Mouse (Mus musculus): ENCODE results near the gene Tcp1. TPM values are rescaled to one million over a fixed set of nuclear protein-coding genes. Genes with fewer than 3 reads are reported as not detected.

The Tcp1 gene
- polyA plus RNA-seq (2014; fragmentation: Nextera tagmentation; extraction: Ambion mirVana): 546 and 558 TPM in 2 replicates

GRCm38 (mm10) chr17:12915488-12915880 is at the start of gene Tcp1:
Tcp1 (plus strand) TSS chr17:12915701.
- no peaks in the 10 kb centered on the region for H3K4me1 ChIP-seq (replicated peaks; ENCODE audit: control insufficient read depth, insufficient read depth, low read length)
- H3K36me3 ChIP-seq (ENCODE audit: control insufficient read depth, insufficient read depth, low read length): peaks cover 7% of the 10 kb centered on the region
- H3K27me3 ChIP-seq (ENCODE audit: control insufficient read depth, insufficient read depth, low read length): no peaks in the 10 kb centered on the region
- ATAC-seq (ENCODE audit: low FRiP score) (peak; percentile 10), DNase-seq (ENCODE audit: low spot score) (no peak)
- 2% methylated on average over 18 of the region's 18 CpGs for WGBS
- peak within 1 kb of the TSS; percentile 83 for H3K4me2 ChIP-seq (replicated peaks; ENCODE audit: low read depth, low read length)
- peak within 1 kb of the TSS; percentile 87 for H3K4me3 ChIP-seq (ENCODE audit: low read depth, low read length)
- H3K27ac ChIP-seq (ENCODE audit: low read depth, low read length): peak within 1 kb of the TSS; percentile 78
- no peaks in the 10 kb centered on the region for H3K9me3 ChIP-seq (ENCODE audit: control insufficient read depth, low read length)
- H3K9ac ChIP-seq (ENCODE audit: low read depth, low read length): peak within 1 kb of the TSS; percentile 93

GRCm38 (mm10) chr17:12866853-12867252 is 48.6 kb upstream of the Tcp1 start:
- Histone ChIP-seq H3K27me3 (ENCODE audit: control insufficient read depth, insufficient read depth, low read length) (no peaks in the 10 kb centered on the region), H3K4me3 (ENCODE audit: low read depth, low read length) (no peak overlapping the region), H3K4me2 (replicated peaks; ENCODE audit: low read depth, low read length) (no peak overlapping the region), H3K9ac (ENCODE audit: low read depth, low read length) (no peak overlapping the region), H3K36me3 (ENCODE audit: control insufficient read depth, insufficient read depth, low read length) (no peaks in the 10 kb centered on the region), H3K4me1 (replicated peaks; ENCODE audit: control insufficient read depth, insufficient read depth, low read length) (no peaks in the 10 kb centered on the region), H3K27ac (ENCODE audit: low read depth, low read length) (no peak overlapping the region), H3K9me3 (ENCODE audit: control insufficient read depth, low read length) (no peaks in the 10 kb centered on the region)
- no peak for DNase-seq (ENCODE audit: low spot score)
- 88% methylated on average over 10 of the region's 10 CpGs for WGBS
- ATAC-seq (ENCODE audit: low FRiP score): no peak

GRCm38 (mm10) chr17:12868043-12868442 is 47.5 kb upstream of the Tcp1 start, which contains the start of gene Mas1:
Mas1 (minus strand) TSS chr17:12868143.
- no peak within 1 kb of the TSS for H3K9ac ChIP-seq (ENCODE audit: low read depth, low read length)
- H3K4me1 ChIP-seq (replicated peaks; ENCODE audit: control insufficient read depth, insufficient read depth, low read length): no peaks in the 10 kb centered on the region
- 55% methylated on average over 2 of the region's 2 CpGs for WGBS
- H3K27me3 ChIP-seq (ENCODE audit: control insufficient read depth, insufficient read depth, low read length): no peaks in the 10 kb centered on the region
- no peak within 1 kb of the TSS for H3K4me2 ChIP-seq (replicated peaks; ENCODE audit: low read depth, low read length)
- ATAC-seq (ENCODE audit: low FRiP score) (no peak), DNase-seq (ENCODE audit: low spot score) (no peak)
- H3K9me3 ChIP-seq (ENCODE audit: control insufficient read depth, low read length): no peaks in the 10 kb centered on the region
- no peak within 1 kb of the TSS for H3K4me3 ChIP-seq (ENCODE audit: low read depth, low read length)
- no peaks in the 10 kb centered on the region for H3K36me3 ChIP-seq (ENCODE audit: control insufficient read depth, insufficient read depth, low read length)
- H3K27ac ChIP-seq (ENCODE audit: low read depth, low read length): no peak within 1 kb of the TSS

- Histone ChIP-seq H3K9me3 (ENCODE audit: control insufficient read depth, low read length) (no peaks in the 10 kb centered on the region), H3K4me2 (replicated peaks; ENCODE audit: low read depth, low read length) (no peak overlapping the region), H3K36me3 (ENCODE audit: control insufficient read depth, insufficient read depth, low read length) (no peaks in the 10 kb centered on the region), H3K4me1 (replicated peaks; ENCODE audit: control insufficient read depth, insufficient read depth, low read length) (no peaks in the 10 kb centered on the region), H3K27me3 (ENCODE audit: control insufficient read depth, insufficient read depth, low read length) (no peaks in the 10 kb centered on the region), H3K4me3 (ENCODE audit: low read depth, low read length) (no peak overlapping the region), H3K9ac (ENCODE audit: low read depth, low read length) (no peak overlapping the region), H3K27ac (ENCODE audit: low read depth, low read length) (no peak overlapping the region)
- 40% methylated on average over 4 of the region's 4 CpGs for WGBS
- DNase-seq (ENCODE audit: low spot score) (no peak), ATAC-seq (ENCODE audit: low FRiP score) (no peak)
Measured at GRCm38 (mm10) chr17:12868640-12869039, 46.9 kb upstream of the Tcp1 start.

GRCm38 (mm10) chr17:12872275-12873028 is 43.0 kb upstream of the Tcp1 start:
- no peak for DNase-seq (ENCODE audit: low spot score)
- WGBS: 74% methylated on average over 16 of the region's 16 CpGs

GRCm38 (mm10) chr17:12875734-12876133 is 39.8 kb upstream of the Tcp1 start, which contains the start of gene Mrgprh:
Mrgprh (plus strand) TSS chr17:12876034.
- no peaks in the 10 kb centered on the region for H3K36me3 ChIP-seq (ENCODE audit: control insufficient read depth, insufficient read depth, low read length)
- H3K27ac ChIP-seq (ENCODE audit: low read depth, low read length): no peak within 1 kb of the TSS
- WGBS: 86% methylated on average over 5 of the region's 5 CpGs
- H3K4me1 ChIP-seq (replicated peaks; ENCODE audit: control insufficient read depth, insufficient read depth, low read length): no peaks in the 10 kb centered on the region
- ATAC-seq (ENCODE audit: low FRiP score): no peak
- no peak within 1 kb of the TSS for H3K4me2 ChIP-seq (replicated peaks; ENCODE audit: low read depth, low read length)
- no peaks in the 10 kb centered on the region for H3K9me3 ChIP-seq (ENCODE audit: control insufficient read depth, low read length)
- H3K9ac ChIP-seq (ENCODE audit: low read depth, low read length): no peak within 1 kb of the TSS
- H3K4me3 ChIP-seq (ENCODE audit: low read depth, low read length): no peak within 1 kb of the TSS
- DNase-seq (ENCODE audit: low spot score): no peak
- no peaks in the 10 kb centered on the region for H3K27me3 ChIP-seq (ENCODE audit: control insufficient read depth, insufficient read depth, low read length)

More at GRCm38 (mm10) chr17:12872275-12873028, 43.0 kb upstream of the Tcp1 start:
- ATAC-seq (ENCODE audit: low FRiP score): no peak
- Histone ChIP-seq H3K4me2 (replicated peaks; ENCODE audit: low read depth, low read length) (no peak overlapping the region), H3K27ac (ENCODE audit: low read depth, low read length) (no peak overlapping the region), H3K9me3 (ENCODE audit: control insufficient read depth, low read length) (no peaks in the 10 kb centered on the region), H3K4me3 (ENCODE audit: low read depth, low read length) (no peak overlapping the region), H3K27me3 (ENCODE audit: control insufficient read depth, insufficient read depth, low read length) (no peaks in the 10 kb centered on the region), H3K4me1 (replicated peaks; ENCODE audit: control insufficient read depth, insufficient read depth, low read length) (no peaks in the 10 kb centered on the region), H3K36me3 (ENCODE audit: control insufficient read depth, insufficient read depth, low read length) (no peaks in the 10 kb centered on the region), H3K9ac (ENCODE audit: low read depth, low read length) (no peak overlapping the region)

- Histone ChIP-seq H3K27ac (ENCODE audit: low read depth, low read length) (no peak overlapping the region), H3K4me2 (replicated peaks; ENCODE audit: low read depth, low read length) (no peak overlapping the region; the same call in 1 of the 2 replicates), H3K27me3 (ENCODE audit: control insufficient read depth, insufficient read depth, low read length) (no peaks in the 10 kb centered on the region), H3K36me3 (ENCODE audit: control insufficient read depth, insufficient read depth, low read length) (no peaks in the 10 kb centered on the region), H3K9ac (ENCODE audit: low read depth, low read length) (no peak overlapping the region), H3K4me3 (ENCODE audit: low read depth, low read length) (no peak overlapping the region), H3K9me3 (ENCODE audit: control insufficient read depth, low read length) (no peaks in the 10 kb centered on the region), H3K4me1 (replicated peaks; ENCODE audit: control insufficient read depth, insufficient read depth, low read length) (no peaks in the 10 kb centered on the region)
- no peak for ATAC-seq (ENCODE audit: low FRiP score)
- 5% methylated on average over 14 of the region's 14 CpGs for WGBS
- DNase-seq (ENCODE audit: low spot score): peak; percentile 91
Measured at GRCm38 (mm10) chr17:12880178-12880577, 35.3 kb upstream of the Tcp1 start.

- Histone ChIP-seq H3K4me3 (ENCODE audit: low read depth, low read length) (no peak overlapping the region), H3K27ac (ENCODE audit: low read depth, low read length) (no peak overlapping the region), H3K4me2 (replicated peaks; ENCODE audit: low read depth, low read length) (no peak overlapping the region), H3K9me3 (ENCODE audit: control insufficient read depth, low read length) (no peaks in the 10 kb centered on the region), H3K27me3 (ENCODE audit: control insufficient read depth, insufficient read depth, low read length) (no peaks in the 10 kb centered on the region), H3K4me1 (replicated peaks; ENCODE audit: control insufficient read depth, insufficient read depth, low read length) (no peaks in the 10 kb centered on the region), H3K36me3 (ENCODE audit: control insufficient read depth, insufficient read depth, low read length) (no peaks in the 10 kb centered on the region), H3K9ac (ENCODE audit: low read depth, low read length) (no peak overlapping the region)
- no peak for ATAC-seq (ENCODE audit: low FRiP score)
- WGBS: 96% methylated on average over 1 of the region's 1 CpGs
- DNase-seq (ENCODE audit: low spot score): no peak
Measured at GRCm38 (mm10) chr17:12881216-12881615, 34.3 kb upstream of the Tcp1 start.

GRCm38 (mm10) chr17:12886620-12887019 is 28.9 kb upstream of the Tcp1 start:
- ATAC-seq (ENCODE audit: low FRiP score) (no peak), DNase-seq (ENCODE audit: low spot score) (no peak)
- no peak overlapping the region for H3K4me3 ChIP-seq (ENCODE audit: low read depth, low read length)
- no peaks in the 10 kb centered on the region for H3K9me3 ChIP-seq (ENCODE audit: control insufficient read depth, low read length)
- WGBS: 41% methylated on average over 6 of the region's 6 CpGs
- no peaks in the 10 kb centered on the region for H3K4me1 ChIP-seq (replicated peaks; ENCODE audit: control insufficient read depth, insufficient read depth, low read length)
- H3K9ac ChIP-seq (ENCODE audit: low read depth, low read length): no peak overlapping the region
- H3K27ac ChIP-seq (ENCODE audit: low read depth, low read length): no peak overlapping the region
- no peak overlapping the region for H3K4me2 ChIP-seq (replicated peaks; ENCODE audit: low read depth, low read length)
- H3K36me3 ChIP-seq (ENCODE audit: control insufficient read depth, insufficient read depth, low read length): no peaks in the 10 kb centered on the region; the same call in 1 of the 2 replicates
- H3K27me3 ChIP-seq (ENCODE audit: control insufficient read depth, insufficient read depth, low read length): no peaks in the 10 kb centered on the region
